Mouse (Mus musculus): ENCODE measurements around the gene Sik3.

Sik3 gene

DNA sequence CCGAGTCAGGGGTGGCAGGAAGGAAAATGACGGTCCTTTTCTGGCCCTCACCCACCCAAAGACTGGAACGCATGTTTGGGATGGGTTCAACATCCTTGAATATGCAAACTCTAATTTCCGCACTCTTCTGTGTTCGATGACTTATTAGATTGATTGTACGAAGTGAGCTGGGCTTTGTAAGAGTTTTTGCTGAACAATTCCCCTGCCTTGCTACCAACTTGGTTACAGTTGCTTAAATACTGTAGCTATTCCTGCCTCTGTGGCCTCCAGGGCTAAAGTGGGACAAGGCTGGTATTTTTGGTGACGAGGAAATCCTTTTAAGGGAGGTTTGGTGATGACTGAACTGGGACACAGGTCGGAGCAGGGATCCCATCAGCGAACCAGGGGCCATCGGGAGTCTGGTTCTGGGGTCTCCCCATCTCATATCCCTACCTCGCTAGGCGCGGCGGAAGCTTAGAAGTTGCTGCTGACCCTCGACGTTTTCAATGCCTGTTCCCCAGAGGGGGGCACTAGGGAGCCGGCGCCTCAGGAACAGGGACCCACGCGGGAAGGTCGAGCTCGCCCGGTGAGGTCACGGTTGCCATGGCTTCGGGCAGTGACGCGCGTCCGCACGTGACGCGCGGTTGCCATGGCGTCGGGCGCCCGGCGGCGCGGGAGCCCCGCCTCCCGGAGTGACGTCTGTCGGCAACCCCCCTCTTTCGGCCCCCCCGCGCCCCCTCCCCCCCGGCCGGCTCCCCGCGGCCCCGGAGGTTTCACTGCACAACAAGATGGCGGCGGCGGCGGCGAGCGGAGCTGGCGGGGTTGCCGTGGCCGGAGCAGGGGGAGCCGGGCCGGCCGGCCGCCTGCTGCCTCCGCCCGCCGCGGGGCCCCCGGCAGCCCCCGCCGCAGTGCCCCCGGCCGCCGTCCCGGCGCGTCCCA is at the start of gene Sik3, which contains the start of gene Pafah1b2:
TSS of gene Sik3 (plus strand) at position 730 of the 918 bp plus-strand sequence.
TSS of gene Pafah1b2 (minus strand) at position 600 of the 918 bp plus-strand sequence.
- peak; percentile 94 for DNase-seq (ENCODE audit: low spot score)

DNA sequence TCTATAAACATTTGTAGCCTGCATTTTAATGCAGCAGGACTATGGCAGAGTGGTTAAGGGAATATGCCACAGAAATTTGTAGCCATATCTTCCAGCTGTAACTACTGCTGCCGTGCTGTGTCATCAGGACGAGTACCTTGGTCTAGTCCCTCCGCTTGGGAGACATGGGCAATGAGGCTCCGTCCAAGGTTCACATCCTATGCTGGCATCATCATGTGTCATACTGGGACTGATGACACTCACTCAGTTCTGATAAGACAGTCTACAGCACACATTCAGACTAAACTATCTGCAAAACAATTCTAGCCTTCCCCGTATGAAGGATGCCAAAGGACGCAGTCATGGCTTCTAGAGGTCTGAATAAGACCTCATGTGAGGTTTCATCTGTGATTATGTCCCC is 49.0 kb upstream of the Sik3 start:
- DNase-seq (ENCODE audit: low spot score), result no peak

DNA sequence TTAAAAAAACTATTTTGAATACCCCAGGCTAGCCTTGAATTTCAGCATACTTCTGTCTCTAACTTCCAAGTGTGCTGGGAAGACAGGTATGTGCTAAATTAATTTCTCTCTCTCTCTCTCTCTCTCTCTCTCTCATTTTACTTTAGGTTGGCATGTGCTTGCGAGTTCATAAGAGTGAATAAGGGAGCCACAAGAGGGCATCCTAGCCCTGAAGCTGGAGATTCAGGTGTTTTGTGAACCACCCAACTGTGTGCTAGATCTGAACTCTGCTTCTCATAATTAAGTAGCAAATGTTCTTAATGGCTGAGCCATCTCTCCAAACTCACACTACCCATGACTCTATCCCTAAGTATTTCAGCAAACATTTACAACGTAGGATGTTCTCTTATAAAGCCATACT is 35.7 kb upstream of the Sik3 start:
- DNase-seq (ENCODE audit: low spot score), result no peak

DNA sequence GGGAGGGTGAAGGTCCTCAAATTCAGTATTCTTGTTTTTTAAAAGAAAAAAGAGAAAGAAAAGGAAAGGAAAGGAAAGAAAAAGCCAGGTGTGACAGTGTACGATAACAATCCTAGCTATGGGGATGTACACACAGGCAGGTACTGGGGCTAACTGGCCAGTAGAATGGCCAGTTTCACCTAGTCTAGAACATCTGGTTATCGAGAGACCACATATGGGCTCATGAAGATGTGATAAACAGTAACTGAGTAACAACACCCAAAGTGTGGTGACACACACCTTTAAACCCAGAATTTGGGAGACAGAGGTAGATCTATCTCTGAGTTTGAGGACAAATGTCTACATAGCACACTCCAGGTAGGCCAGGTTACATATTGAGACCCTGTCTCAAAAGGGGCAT is 32.8 kb upstream of the Sik3 start:
- DNase-seq (ENCODE audit: low spot score), result no peak

DNA sequence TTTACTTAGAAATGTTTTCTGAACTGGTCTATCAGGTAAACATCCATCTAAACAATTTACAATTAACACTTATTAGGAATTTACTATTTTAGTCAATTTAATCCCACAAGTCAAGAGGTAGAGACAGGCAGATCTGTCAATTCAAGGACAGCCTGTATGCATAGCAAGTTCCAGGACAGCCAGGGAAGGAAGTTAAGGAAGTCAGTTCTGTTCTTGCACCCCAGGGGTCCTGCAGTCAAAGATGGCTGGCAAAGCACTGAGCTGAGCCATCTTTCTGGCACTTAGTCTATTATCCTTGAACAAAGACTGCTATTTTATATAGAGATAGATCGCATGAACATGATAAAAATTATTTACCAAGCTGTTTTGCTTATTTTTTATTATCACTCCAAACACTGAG is 32.0 kb upstream of the Sik3 start:
- DNase-seq (ENCODE audit: low spot score), result no peak

DNA sequence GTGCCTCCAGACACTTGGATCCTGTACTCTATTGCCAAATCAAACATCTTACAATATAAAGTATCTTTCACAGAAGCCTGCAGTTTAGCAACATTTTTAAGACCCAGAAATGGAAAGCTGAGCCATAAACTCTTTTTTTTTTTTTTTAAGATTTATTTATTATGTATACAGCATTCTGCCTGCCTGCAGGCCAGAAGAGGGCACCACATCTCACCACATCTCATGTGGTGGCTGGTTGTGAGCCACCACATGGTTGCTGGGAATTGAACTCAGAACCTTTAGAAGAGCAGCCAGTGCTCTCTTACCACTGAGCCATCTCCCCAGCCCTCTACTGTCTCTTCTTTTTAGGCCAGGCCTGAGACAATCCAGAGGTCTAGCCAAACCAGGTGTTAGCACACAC is 31.3 kb upstream of the Sik3 start:
- DNase-seq (ENCODE audit: low spot score), result no peak

DNA sequence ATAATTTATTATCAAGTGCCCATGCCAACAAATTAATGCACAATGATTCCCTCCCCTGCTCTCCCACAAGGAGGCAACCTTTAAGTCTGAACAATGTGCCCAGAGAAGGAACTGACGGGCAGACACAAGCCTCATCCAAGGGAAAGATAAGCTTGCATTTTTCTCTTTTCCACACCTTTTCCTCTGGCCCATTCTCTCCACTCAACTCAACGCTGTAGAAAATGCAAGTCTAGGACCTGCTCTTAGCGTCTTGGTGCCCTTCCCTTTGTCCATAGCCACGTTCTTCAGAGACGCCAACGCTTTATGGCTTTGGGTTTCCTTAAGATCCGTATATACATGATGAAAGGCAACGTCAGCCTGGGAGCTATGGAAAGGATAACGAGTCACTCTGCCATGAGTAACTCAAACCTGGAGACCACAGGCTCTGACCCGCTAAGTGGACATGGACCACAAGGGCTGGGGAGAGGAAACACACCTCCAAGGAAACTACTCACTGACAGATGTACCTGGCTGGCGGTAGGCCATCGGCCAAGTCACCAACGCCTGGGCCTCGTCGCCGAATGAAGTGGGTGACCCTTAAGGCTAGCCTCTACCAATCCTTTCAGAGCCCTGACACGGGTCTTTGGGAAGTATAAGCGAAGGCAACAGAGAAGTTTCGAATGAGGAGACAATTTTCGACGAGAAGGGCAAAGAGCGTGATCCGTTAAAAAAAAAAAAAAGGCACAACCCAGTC is 28.8 kb upstream of the Sik3 start:
- DNase-seq (ENCODE audit: low spot score), result no peak

DNA sequence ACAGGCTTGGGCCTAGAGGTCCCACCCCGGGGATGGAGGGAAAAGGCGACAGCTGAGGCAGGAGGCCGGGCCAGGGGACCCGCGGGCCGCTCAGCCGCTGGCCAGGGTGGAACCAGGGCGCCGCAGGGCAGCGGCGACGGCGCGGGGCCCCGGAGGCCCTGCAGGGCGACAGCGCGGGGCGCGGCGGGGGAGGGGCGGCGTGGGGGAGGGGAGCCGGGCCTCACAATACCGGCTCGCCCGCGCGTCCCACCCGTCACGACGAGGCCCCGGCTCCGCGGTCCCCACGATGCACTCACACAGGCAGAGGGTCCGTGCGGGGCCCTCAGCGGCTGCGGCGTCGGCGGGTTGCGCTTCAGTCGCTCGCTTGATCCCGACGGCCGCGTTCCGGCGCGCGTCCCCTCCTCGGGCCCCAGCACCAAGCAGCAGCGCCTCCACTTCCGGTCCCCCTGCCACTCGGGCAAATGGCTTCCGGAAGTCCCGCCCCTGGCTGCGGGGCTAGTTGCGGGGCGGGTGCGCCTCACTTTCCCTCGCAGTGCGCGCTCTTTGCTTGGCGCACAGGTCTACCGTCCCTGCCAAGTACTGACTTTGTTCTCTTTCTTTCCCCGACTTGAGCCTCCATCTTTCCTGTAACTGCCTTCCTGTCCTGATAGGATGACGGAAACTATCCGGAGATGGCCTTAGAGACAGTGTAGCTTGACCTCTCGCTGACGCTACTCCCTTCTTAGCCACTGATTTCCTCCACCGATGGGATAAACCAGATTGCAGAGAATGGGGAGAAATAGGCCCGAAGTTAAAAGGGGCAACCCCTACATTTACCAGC is 28.0 kb upstream of the Sik3 start:
- peak; percentile 81 for DNase-seq (ENCODE audit: low spot score)

DNA sequence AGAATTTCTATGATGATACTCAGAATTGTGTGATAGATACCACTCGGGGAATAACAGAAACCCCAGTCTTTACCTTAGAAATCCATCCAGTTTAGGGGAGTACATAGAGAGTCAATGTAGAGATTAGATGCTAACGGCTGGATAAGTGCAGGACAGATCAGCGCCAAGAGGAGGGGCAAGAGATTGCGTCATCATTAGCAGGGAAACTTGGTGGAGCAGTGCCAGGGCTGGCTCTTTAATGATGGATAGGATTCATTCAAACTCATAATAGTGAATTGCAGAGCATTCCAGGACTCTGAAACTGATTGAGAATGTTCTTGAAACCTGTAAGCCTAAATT is 27.4 kb upstream of the Sik3 start:
- DNase-seq (ENCODE audit: low spot score), result peak; percentile 49

DNA sequence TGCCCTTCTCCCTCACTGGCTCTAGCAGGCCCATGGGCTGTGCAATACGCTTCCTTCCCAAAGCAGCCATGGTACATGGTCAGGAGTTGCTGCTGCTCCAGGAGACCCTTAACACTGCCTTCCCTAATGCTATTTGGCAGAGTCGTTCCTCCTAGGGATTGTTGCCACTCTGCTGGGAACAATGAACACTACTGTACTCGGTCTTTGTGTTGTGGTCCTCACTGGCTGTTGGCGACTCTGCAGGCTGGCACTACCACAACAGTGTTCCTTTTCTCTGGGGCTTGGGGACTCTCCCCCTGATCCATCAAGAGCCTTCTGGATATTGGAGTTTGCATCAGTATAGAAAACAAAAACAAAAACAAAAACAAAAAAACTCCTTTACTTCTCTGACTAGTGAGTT is 13.6 kb upstream of the Sik3 start:
- DNase-seq (ENCODE audit: low spot score), result peak; percentile 36

DNA sequence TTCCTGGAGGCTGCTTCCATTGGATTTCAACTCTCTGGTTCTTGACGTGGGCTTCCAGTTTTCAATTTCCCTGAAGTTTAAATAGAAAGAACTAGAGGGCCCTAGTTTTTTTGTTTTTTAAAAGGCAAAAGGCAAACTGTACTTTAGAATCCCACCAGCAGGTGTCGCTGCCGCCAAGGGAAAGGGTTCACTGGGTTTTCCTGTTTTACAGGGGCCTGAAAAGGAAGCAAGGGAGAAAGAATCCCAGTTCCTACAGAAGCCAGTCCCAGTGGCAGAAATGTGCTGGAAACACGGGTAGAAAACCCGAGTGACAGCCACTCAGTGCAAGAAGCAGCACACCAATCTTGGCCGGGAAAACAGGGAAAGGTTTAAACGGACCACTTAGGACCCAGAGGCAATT is 8.9 kb upstream of the Sik3 start:
- no peak for DNase-seq (ENCODE audit: low spot score)

DNA sequence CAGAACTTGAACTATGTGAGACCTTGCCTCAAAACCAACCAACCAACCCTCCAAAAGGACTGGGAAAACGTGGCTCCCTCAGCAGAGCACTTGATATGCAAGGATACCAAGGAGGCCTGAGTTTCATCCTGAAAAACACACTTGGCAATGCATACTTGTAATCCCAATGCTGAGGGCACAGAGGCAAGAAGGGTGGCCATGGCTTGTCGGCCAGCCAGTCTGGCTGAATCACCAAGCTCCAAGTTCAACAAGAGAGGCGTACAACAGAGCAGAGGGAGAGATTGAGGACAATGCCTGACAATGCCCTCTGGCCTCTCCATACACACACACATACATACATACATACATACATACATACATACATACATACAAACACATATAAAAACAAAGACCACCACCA is 8.1 kb upstream of the Sik3 start:
- no peak for DNase-seq (ENCODE audit: low spot score)

DNA sequence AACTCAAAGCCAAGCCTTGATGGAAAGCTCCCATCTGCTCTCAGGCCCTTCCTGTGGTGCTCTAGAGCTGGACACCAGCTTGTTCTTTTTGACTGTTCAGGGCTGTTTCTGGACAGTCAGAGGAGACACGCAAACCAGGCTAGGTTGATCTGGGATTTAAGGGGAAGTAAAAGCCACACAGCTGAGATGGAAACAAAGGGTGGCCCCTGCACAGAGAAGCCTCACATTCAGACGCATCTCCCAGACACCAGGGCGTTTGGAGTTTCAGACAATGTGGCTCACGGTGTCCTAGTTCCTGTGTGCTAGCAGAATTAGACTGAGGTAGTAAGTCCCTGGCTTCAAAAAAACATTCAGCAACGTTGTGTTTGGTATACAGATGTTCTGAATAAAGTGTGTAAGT is 6.4 kb upstream of the Sik3 start:
- no peak for DNase-seq (ENCODE audit: low spot score)

DNA sequence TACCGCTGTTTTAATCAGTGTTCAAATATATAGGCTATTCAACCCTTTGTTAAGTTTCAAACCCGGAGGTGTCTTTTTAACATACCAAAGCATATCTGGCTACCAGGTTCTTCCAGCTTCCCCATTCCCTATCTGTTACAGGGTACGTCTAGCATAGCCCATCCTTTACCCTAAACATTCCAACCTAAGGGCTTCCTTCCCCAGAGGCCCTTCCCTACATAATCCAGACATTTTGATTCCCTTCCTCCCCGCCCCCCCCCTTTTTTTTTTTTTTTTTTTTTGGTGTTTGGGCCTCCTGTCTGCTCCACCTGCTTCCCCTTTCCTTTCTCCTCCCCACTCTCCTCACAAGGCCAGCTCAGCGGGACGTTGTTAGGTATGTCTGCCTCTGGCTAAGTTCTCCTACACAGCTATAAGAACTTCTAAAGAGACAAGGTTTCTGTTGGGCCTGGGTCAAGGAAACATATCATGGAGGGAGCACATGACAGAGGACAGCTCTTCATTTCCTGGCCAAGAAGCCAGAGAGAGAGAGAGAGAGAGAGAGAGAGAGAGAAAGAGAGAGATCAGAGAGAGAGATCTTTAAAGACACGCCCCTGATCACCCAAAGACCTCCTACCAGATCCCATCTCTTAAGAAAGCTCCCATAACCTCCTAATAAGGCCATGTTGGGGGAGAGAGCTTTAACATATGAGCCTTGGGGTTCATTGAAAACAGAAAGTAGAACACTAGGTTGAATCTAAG is 3.5 kb upstream of the Sik3 start:
- no peak for DNase-seq (ENCODE audit: low spot score)

DNA sequence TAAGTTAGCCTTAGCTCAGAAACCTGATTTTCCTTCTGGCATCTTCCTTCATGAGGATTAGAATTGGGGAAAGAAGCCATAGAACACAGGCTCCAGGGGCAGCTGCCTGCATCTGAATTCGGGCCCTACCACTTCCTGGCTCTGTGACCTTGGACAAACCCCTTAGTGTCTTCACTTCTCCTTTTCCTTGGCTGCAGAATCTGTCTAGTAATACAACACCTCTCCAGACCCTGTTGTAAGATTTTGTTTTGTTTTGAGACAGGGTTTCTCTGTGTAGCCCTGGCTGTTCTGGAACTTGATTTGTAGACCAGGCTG is 3.0 kb upstream of the Sik3 start:
- DNase-seq (ENCODE audit: low spot score), result no peak

DNA sequence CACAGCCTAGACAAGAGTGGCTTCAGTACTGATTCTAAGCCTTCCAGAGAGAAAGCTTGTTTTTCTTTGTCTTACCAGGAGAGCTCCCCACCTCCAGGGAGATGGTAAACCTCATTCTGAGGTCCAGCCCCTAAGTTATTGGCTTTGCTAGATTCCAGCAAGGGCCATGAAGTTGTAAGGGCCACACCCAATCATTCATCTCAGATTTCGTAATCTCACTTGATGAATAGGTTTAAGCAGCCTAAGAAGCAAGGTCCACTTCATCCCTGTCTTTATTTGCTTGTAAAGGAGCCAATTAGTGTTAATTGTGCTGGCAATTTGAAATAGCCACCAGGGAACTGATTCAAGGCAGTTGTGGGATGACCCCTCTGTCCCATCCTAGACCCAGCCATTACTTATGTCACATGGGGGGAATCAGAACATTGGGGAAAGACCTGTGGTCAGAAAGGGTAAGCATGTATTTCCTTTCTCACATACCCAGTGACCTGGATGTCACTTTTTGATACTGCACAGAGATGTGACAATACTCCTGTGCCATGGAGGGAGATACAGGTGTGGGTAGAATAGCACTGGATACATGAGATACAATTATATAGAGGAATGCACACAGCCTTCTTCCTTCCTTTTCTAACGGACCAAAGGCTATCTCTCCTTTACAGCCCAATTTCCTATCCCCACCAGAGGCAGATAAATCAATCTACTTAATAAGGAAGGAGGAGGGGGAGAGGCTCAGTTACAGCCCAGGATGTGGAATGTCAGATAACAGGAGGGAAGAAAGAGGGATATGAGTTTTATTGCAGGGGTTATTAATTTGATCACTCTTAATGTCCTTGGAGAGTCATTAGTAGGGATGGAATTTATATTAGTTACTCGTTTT is 1.3 kb upstream of the Sik3 start:
- no peak for DNase-seq (ENCODE audit: low spot score)

DNA sequence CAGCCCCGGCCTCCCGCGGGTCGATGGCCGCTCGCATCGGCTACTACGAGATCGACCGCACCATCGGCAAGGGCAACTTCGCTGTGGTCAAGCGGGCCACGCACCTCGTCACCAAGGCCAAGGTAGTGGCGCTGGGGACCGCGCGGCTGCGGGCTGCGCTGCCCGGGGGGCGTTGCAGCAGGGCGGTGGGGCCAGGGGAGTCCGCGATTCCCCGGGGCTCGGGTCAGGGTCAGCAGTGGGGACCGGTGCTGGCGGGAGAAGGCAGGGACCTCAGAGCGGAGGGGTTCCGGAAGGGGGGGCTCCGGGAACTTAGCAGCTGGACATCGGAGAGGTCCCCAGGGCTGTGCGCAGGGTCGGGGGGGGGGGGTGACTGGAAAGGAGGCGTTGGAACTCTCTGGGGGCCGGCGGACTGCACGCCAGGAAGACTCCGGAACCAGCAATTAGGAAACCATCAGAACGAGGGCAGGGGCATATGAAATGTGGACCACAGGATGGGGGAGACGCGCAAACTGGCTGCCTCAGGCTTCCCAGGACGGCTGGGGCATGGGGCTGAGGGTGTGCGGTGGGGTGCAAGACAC is 478 bp downstream of the Sik3 start:
- DNase-seq (ENCODE audit: low spot score), result no peak

DNA sequence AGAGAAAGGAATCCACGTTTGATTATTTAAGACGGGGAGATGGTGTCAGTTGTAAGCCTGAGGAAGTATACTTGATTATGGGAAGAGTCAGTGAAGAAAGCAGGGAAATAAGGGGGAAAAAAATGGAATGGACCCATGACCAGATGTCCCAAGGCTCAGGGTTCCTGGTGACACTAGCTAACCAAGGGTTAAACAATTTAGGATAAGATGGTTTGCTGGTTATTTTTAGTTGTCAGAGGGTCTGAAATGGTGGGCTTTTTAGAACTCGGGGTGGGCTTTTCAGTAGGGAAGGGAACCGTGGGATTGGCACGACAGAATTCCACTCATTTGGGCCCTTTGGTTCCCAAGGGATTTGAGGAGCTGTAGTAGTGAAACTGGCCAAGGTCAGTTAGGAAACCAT is 996 bp downstream of the Sik3 start:
- DNase-seq (ENCODE audit: low spot score), result no peak

DNA sequence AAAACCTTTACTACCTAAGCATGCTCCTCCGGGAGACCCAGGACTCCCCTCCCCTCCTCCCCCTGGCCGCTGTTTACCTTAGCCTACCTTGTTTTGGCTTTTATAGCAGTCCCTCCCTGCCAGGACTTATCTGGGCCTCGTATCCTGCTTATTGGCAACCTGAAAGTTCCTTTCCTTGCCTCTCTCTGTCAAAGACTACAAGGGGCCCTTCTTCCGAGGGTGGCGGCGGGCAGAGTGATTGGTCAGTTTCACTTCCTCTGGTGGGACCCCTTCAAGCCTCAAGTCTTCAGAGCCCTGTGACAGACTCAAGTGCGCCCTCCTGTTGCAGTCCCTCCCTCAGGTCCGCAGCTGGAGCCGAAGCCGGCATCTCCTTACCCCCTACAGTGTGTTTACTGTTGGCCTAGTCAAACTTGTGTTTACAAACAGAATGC is 1.6 kb downstream of the Sik3 start:
- DNase-seq (ENCODE audit: low spot score), result no peak

DNA sequence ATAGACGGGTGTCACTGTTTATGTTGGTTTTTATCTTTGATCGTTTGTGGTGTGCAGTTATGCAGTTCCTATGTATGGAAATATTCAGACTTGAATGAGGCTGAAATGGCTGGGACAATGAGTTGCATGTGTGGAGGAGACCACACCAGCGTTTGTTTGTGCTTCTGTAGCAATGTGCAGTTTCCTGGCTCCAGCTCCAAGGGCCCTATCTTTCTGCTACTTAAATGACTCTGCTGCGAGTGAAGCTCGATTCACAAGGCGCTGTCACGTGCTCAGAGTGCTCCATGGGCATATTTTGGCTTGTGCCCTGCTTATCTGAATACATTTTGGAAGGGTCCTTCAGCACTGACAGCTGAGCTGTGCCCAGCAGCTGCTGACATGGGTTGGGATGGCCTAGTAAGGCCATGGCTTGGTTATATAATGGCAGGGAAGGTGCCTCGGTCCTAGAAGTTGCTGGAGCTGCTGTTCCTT is 2.5 kb downstream of the Sik3 start:
- no peak for DNase-seq (ENCODE audit: low spot score)

DNA sequence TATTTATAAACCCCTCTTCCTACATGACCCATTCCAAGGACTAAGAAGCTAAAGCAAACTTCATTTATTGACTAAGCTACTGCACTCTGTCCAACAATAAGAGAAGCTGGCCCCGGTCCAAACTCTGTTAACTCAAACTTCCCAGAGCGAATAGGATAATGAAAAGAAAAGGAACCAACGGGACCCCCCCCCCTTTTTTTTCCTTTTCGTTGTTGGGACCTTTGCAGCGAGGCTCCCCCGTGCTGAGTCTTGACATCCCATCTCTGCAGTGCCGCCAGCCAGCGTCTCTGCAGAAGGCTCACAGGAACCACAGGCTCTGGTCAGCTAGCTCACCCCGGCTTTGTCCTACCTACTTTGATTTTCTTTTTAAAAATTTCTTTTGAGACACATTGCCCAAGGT is 3.2 kb downstream of the Sik3 start:
- no peak for DNase-seq (ENCODE audit: low spot score)
